Mouse (Mus musculus) ovary, adult 10 weeks (tissue): ENCODE data around the gene Kcnk15. TPM values are rescaled to one million over a fixed set of nuclear protein-coding genes. Genes with fewer than 3 reads are reported as not detected.

Experiments used
- polyA plus RNA-seq: library from polyadenylated mRNA; stranded (reverse); fragments of 350-450 nt; fragmentation: Illumina TruSeq; extraction: RNeasy Lipid Tissue Mini Kit (QIAGEN cat#74804); gene quantifications from one replicate; pipeline ENCODE4 v1.2.3, GENCODE M21; 2014

Gene Kcnk15
- polyA plus RNA-seq: not detected

DNA sequence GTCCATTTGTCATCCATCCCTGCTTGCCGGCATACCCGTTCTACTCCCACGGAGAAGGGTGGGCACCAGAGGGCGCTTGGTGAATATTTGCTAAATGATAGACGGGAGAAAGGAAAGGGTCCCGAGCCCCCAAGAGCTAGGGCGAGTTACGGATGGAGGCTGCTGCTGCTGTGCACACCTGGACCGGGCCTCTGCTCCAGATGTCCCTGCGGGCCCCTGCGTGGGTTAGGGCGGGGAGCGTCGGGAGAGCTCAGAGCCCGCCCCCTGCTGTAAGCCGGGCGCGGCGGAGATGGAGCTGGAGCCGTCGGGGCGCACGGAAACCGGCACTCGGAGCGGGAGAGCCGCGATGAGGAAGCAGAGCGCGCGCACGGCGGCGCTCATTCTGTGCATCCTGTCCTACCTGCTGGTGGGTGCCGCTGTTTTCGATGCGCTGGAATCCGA, at the start of gene Kcnk15:
Kcnk15 (plus strand) TSS at position 191 of the 441 bp plus-strand sequence.

GRCm38 (mm10) chr2:163820607-163821006, 32.8 kb upstream of the Kcnk15 start, which contains the start of gene Ccn5:
Gene Ccn5, plus strand, starts transcription at chr2:163820861.

Other genes with a start within 250 kb of the Kcnk15 start
- 1,466 TPM for gene Serinc3, start 208.5 kb upstream of the Kcnk15 start, polyA plus RNA-seq
- 32.4 TPM for gene Pkig, start 195.3 kb upstream of the Kcnk15 start, polyA plus RNA-seq
- gene Ada, start 103.4 kb upstream of the Kcnk15 start, polyA plus RNA-seq: 2.1 TPM
- 2.1 TPM for gene Ccn5, start 32.8 kb upstream of the Kcnk15 start, polyA plus RNA-seq
- 5.6 TPM for gene Rims4, start 65.0 kb downstream of the Kcnk15 start, polyA plus RNA-seq
- gene Ywhab, start 141.3 kb downstream of the Kcnk15 start, polyA plus RNA-seq: 304 TPM
- gene Pabpc1l, start 171.8 kb downstream of the Kcnk15 start, polyA plus RNA-seq: 1.0 TPM
- 104 TPM for gene Stk4, start 216.7 kb downstream of the Kcnk15 start, polyA plus RNA-seq
- 10.4 TPM for gene Tomm34, start 217.5 kb downstream of the Kcnk15 start, polyA plus RNA-seq